12 mouse cellular contexts compared by ENCODE assay signal in the genomic region with DNA sequence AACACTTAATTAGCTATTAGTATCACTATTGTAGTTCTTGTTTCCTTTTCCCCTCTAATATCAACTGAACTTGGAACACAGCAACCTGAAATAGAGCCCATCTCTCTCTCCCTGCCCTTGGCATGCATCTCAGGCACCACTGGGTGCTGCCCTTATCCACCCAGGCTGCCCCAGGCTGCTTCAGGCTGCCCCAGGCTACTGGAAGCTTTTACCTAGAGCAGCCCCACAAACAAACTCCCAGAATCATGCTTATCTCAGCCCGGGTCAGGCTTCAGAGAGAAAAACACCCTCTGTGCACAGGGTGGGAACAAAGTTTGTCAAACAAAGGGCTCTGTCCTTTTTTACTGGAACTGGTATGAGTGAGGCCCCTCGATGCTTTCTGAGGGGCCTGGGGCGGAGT.
A peak's percentile ranks its signal among the peaks of the same experiment; 100 is the strongest.
DNase-seq lines count a peak whose midpoint lies in the region; ATAC-seq and TF ChIP-seq lines count a peak whose summit lies in the region.
"Had no signal": no experiment of that assay in that cellular context is flagged by ENCODE, and none has a peak within 500 bp of the region (broad histone marks: within the 10 kb centered on the region; RNA-seq: fewer than 3 reads in every experiment).

No protein-coding gene starts in this region.

- no peak; a peak in 1 of 4 replicates for TF ChIP-seq POLR2A in MEL (IDR thresholded peaks at IDR 0.05; ENCODE audit: control insufficient read depth in 1 of 2, insufficient read depth in 1 of 2, low read depth in 1 of 2, low read length in 2 of 2, poor library complexity in 1 of 2)

- no peaks in the 10 kb centered on the region for H3K79me2 ChIP-seq in MEL (ENCODE audit: control insufficient read depth, insufficient read depth, low read length, poor library complexity)

- no peak for TF ChIP-seq EP300 in MEL (IDR thresholded peaks at IDR 0.05; ENCODE audit: low read depth in 1 of 2, low read length in 2 of 2)

- no peaks in the 10 kb centered on the region for H3K36me3 ChIP-seq in heart, embryonic 12.5 days
- peaks cover 0 to 60% of the 10 kb centered on the region in 2 experiments; a peak in 2 of 4 replicates for H3K36me3 ChIP-seq in MEL (ENCODE audit: control insufficient read depth in 1 of 2, insufficient read depth in 2 of 2, low read length in 2 of 2)
- H3K36me3 ChIP-seq in heart, embryonic 16.5 days (ENCODE audit: control insufficient read depth, insufficient read depth): no peaks in the 10 kb centered on the region
- H3K36me3 ChIP-seq in kidney, embryonic 14.5 days (ENCODE audit: control insufficient read depth, insufficient read depth, low read length): no peaks in the 10 kb centered on the region

- peak overlapping the region; percentile 2; the same call in 1 of the 2 replicates for H3K4me2 ChIP-seq in heart, embryonic 12.5 days
- H3K4me2 ChIP-seq in heart, embryonic 16.5 days (ENCODE audit: low read depth, low read length): 0 out of 2 replicates have a peak overlapping the region, but pooled peaks have one; percentile 0
- H3K4me2 ChIP-seq in kidney, embryonic 14.5 days (replicated peaks; ENCODE audit: low read depth, low read length): no peak overlapping the region

- DNase-seq in heart, adult 9 months (ENCODE audit: low spot score in 2 of 2): no peak
- peak; percentile 67 for DNase-seq in MEL (ENCODE audit: low read depth, low spot score)
- no peak for DNase-seq in thymus, postnatal 4 days
- DNase-seq in gastrocnemius, postnatal 25 days: no peak
- DNase-seq: cerebellum, adult 9-10 months; gastrocnemius, postnatal 14 days; kidney, adult 18-20 months; thymus, adult 18-20 months had no signal

- H3K27ac ChIP-seq in heart, embryonic 12.5 days (ENCODE audit: poor library complexity, severe bottlenecking): peak overlapping the region; percentile 87
- H3K27ac ChIP-seq in MEL (ENCODE audit: control insufficient read depth, low read depth, low read length): peak overlapping the region; percentile 99
- peak overlapping the region; percentile 79 for H3K27ac ChIP-seq in heart, embryonic 16.5 days (ENCODE audit: low read length)
- no peak overlapping the region for H3K27ac ChIP-seq in kidney, embryonic 14.5 days (ENCODE audit: low read depth, low read length)

- H3K27me3 ChIP-seq in heart, embryonic 12.5 days (replicated peaks): peaks cover 13% of the 10 kb centered on the region
- H3K27me3 ChIP-seq in MEL (ENCODE audit: control insufficient read depth in 1 of 2, insufficient read depth in 2 of 2, low read length in 2 of 2): no peaks in the 10 kb centered on the region
- H3K27me3 ChIP-seq in heart, embryonic 16.5 days (ENCODE audit: control insufficient read depth, insufficient read depth, low read length): peaks cover 20% of the 10 kb centered on the region; the same call in 1 of the 2 replicates
- no peaks in the 10 kb centered on the region for H3K27me3 ChIP-seq in kidney, embryonic 14.5 days (ENCODE audit: control insufficient read depth, insufficient read depth, low read length)

- no peak overlapping the region for H3K9ac ChIP-seq in heart, embryonic 12.5 days
- peak overlapping the region; percentile 77 for H3K9ac ChIP-seq in MEL (ENCODE audit: control insufficient read depth, low read depth, low read length, poor library complexity, severe bottlenecking)
- no peak overlapping the region for H3K9ac ChIP-seq in heart, embryonic 16.5 days (ENCODE audit: low read length)
- H3K9ac ChIP-seq in kidney, embryonic 14.5 days (ENCODE audit: low read depth, low read length): no peak overlapping the region

- H3K9me3 ChIP-seq in heart, embryonic 12.5 days (replicated peaks): no peaks in the 10 kb centered on the region
- H3K9me3 ChIP-seq in MEL (replicated peaks; ENCODE audit: insufficient read depth, low read length): no peaks in the 10 kb centered on the region
- H3K9me3 ChIP-seq in heart, embryonic 16.5 days (replicated peaks; ENCODE audit: control insufficient read depth, low read length): no peaks in the 10 kb centered on the region
- H3K9me3 ChIP-seq in kidney, embryonic 14.5 days (ENCODE audit: control insufficient read depth, low read length): no peaks in the 10 kb centered on the region

- ATAC-seq in heart, embryonic 12.5 days (ENCODE audit: insufficient number of reproducible peaks, low FRiP score): peak; percentile 63
- no peak for ATAC-seq in heart, embryonic 16.5 days (replicated peaks; ENCODE audit: extremely low read depth, insufficient read depth, low FRiP score)
- peak; percentile 53 for ATAC-seq in megakaryocyte progenitor cell, adult 5-6 weeks (replicated peaks; ENCODE audit: poor library complexity)
- no peak for ATAC-seq in kidney, embryonic 14.5 days (ENCODE audit: low FRiP score, low TSS enrichment)

- H3K4me1 ChIP-seq in heart, embryonic 12.5 days (replicated peaks): peaks cover 58% of the 10 kb centered on the region
- H3K4me1 ChIP-seq in MEL (ENCODE audit: control insufficient read depth in 1 of 2, insufficient read depth in 2 of 2, low read length in 2 of 2): peaks cover 31 to 64% of the 10 kb centered on the region in 2 experiments
- peaks cover 40% of the 10 kb centered on the region for H3K4me1 ChIP-seq in heart, embryonic 16.5 days (ENCODE audit: control insufficient read depth, insufficient read depth, low read length)
- peaks cover 17% of the 10 kb centered on the region; the same call in 1 of the 2 replicates for H3K4me1 ChIP-seq in kidney, embryonic 14.5 days (ENCODE audit: control insufficient read depth, insufficient read depth, low read length)

- WGBS in heart, embryonic 12.5 days: 19% methylated on average over 3 of the region's 3 CpGs
- 28% methylated on average over 3 of the region's 3 CpGs for WGBS in heart, embryonic 16.5 days
- 54% methylated on average over 3 of the region's 3 CpGs for WGBS in kidney, embryonic 14.5 days

- H3K4me3 ChIP-seq in heart, embryonic 12.5 days: no peak overlapping the region
- peak overlapping the region in 1 of 2 experiments; percentile 2; a peak in 1 of 4 replicates for H3K4me3 ChIP-seq in MEL (ENCODE audit: control insufficient read depth in 1 of 2, insufficient read depth in 1 of 2, low read depth in 2 of 2, low read length in 2 of 2)
- H3K4me3 ChIP-seq in heart, embryonic 16.5 days (ENCODE audit: low read length): no peak overlapping the region
- H3K4me3 ChIP-seq in kidney, embryonic 14.5 days (ENCODE audit: low read length): no peak overlapping the region

- peak; percentile 38 for TF ChIP-seq RAD21 in MEL (IDR thresholded peaks at IDR 0.05; ENCODE audit: low read depth, low read length)

- peak in 2 of 3 experiments; percentile 15 to 23; a peak in 3 of 6 replicates for TF ChIP-seq CTCF in MEL (IDR thresholded peaks at IDR 0.05 in 2 of 3, conservative IDR thresholded peaks at IDR 0.05 in 1 of 3; ENCODE audit: control insufficient read depth in 1 of 3, insufficient read depth in 1 of 3, low read depth in 2 of 3, low read length in 3 of 3, poor library complexity in 1 of 3, severe bottlenecking in 1 of 3)

TF ChIP-seq in MEL, 35 proteins besides CTCF, POLR2A, EP300 and RAD21 (continues in another document):
- 0 out of 2 replicates have a peak, but pooled peaks have one; percentile 38 for TF ChIP-seq SIN3A (IDR thresholded peaks at IDR 0.05; ENCODE audit: low read length)
- TF ChIP-seq UBTF (IDR thresholded peaks at IDR 0.05; ENCODE audit: borderline replicate concordance, insufficient read depth, low read depth, low read length): no peak
- TF ChIP-seq MYC (IDR thresholded peaks at IDR 0.05; ENCODE audit: low read depth, low read length): no peak
- TF ChIP-seq GABPA (IDR thresholded peaks at IDR 0.05; ENCODE audit: low read depth, low read length): no peak
- no peak for TF ChIP-seq ZKSCAN1 (IDR thresholded peaks at IDR 0.05; ENCODE audit: low read depth, low read length)
- TF ChIP-seq NELFE (IDR thresholded peaks at IDR 0.05; ENCODE audit: low read depth, low read length): 0 out of 2 replicates have a peak, but pooled peaks have one; percentile 17
- no peak for TF ChIP-seq USF2 (IDR thresholded peaks at IDR 0.05; ENCODE audit: borderline replicate concordance in 1 of 2, insufficient read depth in 1 of 2, low read depth in 1 of 2, low read length in 2 of 2)
- no peak for TF ChIP-seq TCF12 (IDR thresholded peaks at IDR 0.05; ENCODE audit: low read depth, low read length)
- TF ChIP-seq USF1 (IDR thresholded peaks at IDR 0.05; ENCODE audit: low read depth, low read length): no peak
- no peak for TF ChIP-seq MAX (IDR thresholded peaks at IDR 0.05; ENCODE audit: low read length)
- 0 out of 2 replicates have a peak, but pooled peaks have one; percentile 3 for TF ChIP-seq TAL1 (IDR thresholded peaks at IDR 0.05; ENCODE audit: low read length)
- TF ChIP-seq ZNF384 (IDR thresholded peaks at IDR 0.05; ENCODE audit: low read depth, low read length): no peak
- no peak for TF ChIP-seq E2F4 (IDR thresholded peaks at IDR 0.05; ENCODE audit: borderline replicate concordance, low read depth, low read length)
- TF ChIP-seq POLR2AphosphoS2 (IDR thresholded peaks at IDR 0.05; ENCODE audit: low read length): no peak
- no peak for TF ChIP-seq BHLHE40 (IDR thresholded peaks at IDR 0.05; ENCODE audit: borderline replicate concordance, low read depth, low read length)
- no peak for TF ChIP-seq JUND (IDR thresholded peaks at IDR 0.05; ENCODE audit: low read depth, low read length)
- TF ChIP-seq ETS1 (IDR thresholded peaks at IDR 0.05; ENCODE audit: low read depth, low read length): no peak
- no peak for TF ChIP-seq ZMIZ1 (IDR thresholded peaks at IDR 0.05; ENCODE audit: low read depth, low read length)
- TF ChIP-seq HCFC1 (IDR thresholded peaks at IDR 0.05; ENCODE audit: low read depth, low read length): no peak
- TF ChIP-seq TBP (IDR thresholded peaks at IDR 0.05; ENCODE audit: low read depth, low read length): 0 out of 2 replicates have a peak, but pooled peaks have one; percentile 40
- no peak for TF ChIP-seq MAFK (IDR thresholded peaks at IDR 0.05; ENCODE audit: borderline replicate concordance, low read depth, low read length)
- no peak for TF ChIP-seq KAT2A (conservative IDR thresholded peaks at IDR 0.05; ENCODE audit: low read depth, low read length)
- no peak for TF ChIP-seq CHD2 (IDR thresholded peaks at IDR 0.05; ENCODE audit: low read length)
- no peak for TF ChIP-seq ZC3H11A (IDR thresholded peaks at IDR 0.05; ENCODE audit: low read depth, low read length)
- TF ChIP-seq NRF1 (IDR thresholded peaks at IDR 0.05; ENCODE audit: insufficient read depth, low read depth, low read length, poor library complexity, severe bottlenecking): no peak
- TF ChIP-seq POLR2AphosphoS5 (IDR thresholded peaks at IDR 0.05; ENCODE audit: borderline replicate concordance, low read depth, low read length): no peak
- TF ChIP-seq MEF2A (IDR thresholded peaks at IDR 0.05; ENCODE audit: extremely low read depth, insufficient replicate concordance, low read depth, low read length, poor library complexity, severe bottlenecking): no peak
- peak; percentile 40; the same call in 1 of the 2 replicates for TF ChIP-seq GATA1 (IDR thresholded peaks at IDR 0.05; ENCODE audit: low read depth, low read length)
- TF ChIP-seq MYB (IDR thresholded peaks at IDR 0.05; ENCODE audit: low read depth, low read length): no peak

Comparison
In these comparisons a context has a peak if more than half of its experiments do, and no peak if none do; other contexts are left out.
1. ATAC-seq: peak in heart, embryonic 12.5 days (single experiment) and megakaryocyte progenitor cell, adult 5-6 weeks (single experiment); none in heart, embryonic 16.5 days (single experiment) and kidney, embryonic 14.5 days (single experiment).